In genomic region chr5:138966033-138966724, GRCm38 (mm10) we compare ENCODE assay signal across 11 mouse cellular contexts. TPM values are rescaled to one million over a fixed set of nuclear protein-coding genes. Genes with fewer than 3 reads are reported as not detected.
DNase-seq lines count a peak whose midpoint lies in the region; ATAC-seq and TF ChIP-seq lines count a peak whose summit lies in the region.
"Had no signal": no experiment of that assay in that cellular context is flagged by ENCODE, and none has a peak within 500 bp of the region (broad histone marks: within the 10 kb centered on the region; RNA-seq: fewer than 3 reads in every experiment).

No protein-coding gene starts in this region.

- H3K4me3 ChIP-seq in forebrain, embryonic 10.5 days = no peak overlapping the region
- no peak overlapping the region for H3K4me3 ChIP-seq in forebrain, embryonic 12.5 days (replicated peaks)
- H3K4me3 ChIP-seq in kidney, embryonic 15.5 days (replicated peaks) = no peak overlapping the region
- no peak overlapping the region for H3K4me3 ChIP-seq in hindbrain, postnatal 0 days (ENCODE audit: low read length)
- no peak overlapping the region for H3K4me3 ChIP-seq in midbrain, embryonic 14.5 days (replicated peaks; ENCODE audit: low read depth, low read length)
- H3K4me3 ChIP-seq: layer of hippocampus, adult 2 months; limb, embryonic 12.5 days had no signal

- no peak overlapping the region for H3K9ac ChIP-seq in forebrain, embryonic 12.5 days
- H3K9ac ChIP-seq in kidney, embryonic 15.5 days = no peak overlapping the region
- H3K9ac ChIP-seq in hindbrain, postnatal 0 days (replicated peaks; ENCODE audit: low read length) = no peak overlapping the region
- H3K9ac ChIP-seq in midbrain, embryonic 14.5 days (replicated peaks; ENCODE audit: low read length) = no peak overlapping the region
- H3K9ac ChIP-seq: limb, embryonic 12.5 days had no signal

- H3K27ac ChIP-seq in forebrain, embryonic 10.5 days = peak overlapping the region; percentile 0; the same call in 1 of the 2 replicates
- H3K27ac ChIP-seq in forebrain, embryonic 12.5 days = no peak overlapping the region
- no peak overlapping the region for H3K27ac ChIP-seq in kidney, embryonic 15.5 days
- H3K27ac ChIP-seq in hindbrain, postnatal 0 days = peak overlapping the region; percentile 8; the same call in 1 of the 2 replicates
- H3K27ac ChIP-seq in midbrain, embryonic 14.5 days (replicated peaks; ENCODE audit: low read depth, low read length) = 0 out of 2 replicates have a peak overlapping the region, but pooled peaks have one; percentile 26
- H3K27ac ChIP-seq: layer of hippocampus, adult 2 months; limb, embryonic 12.5 days had no signal

- no peaks in the 10 kb centered on the region for H3K36me3 ChIP-seq in forebrain, embryonic 10.5 days (replicated peaks)
- no peaks in the 10 kb centered on the region for H3K36me3 ChIP-seq in forebrain, embryonic 12.5 days (replicated peaks)
- no peaks in the 10 kb centered on the region for H3K36me3 ChIP-seq in kidney, embryonic 15.5 days
- H3K36me3 ChIP-seq in hindbrain, postnatal 0 days (ENCODE audit: insufficient read depth, low read length) = no peaks in the 10 kb centered on the region
- no peaks in the 10 kb centered on the region for H3K36me3 ChIP-seq in midbrain, embryonic 14.5 days (ENCODE audit: control insufficient read depth, insufficient read depth, low read length)
- H3K36me3 ChIP-seq: limb, embryonic 12.5 days had no signal

- H3K4me1 ChIP-seq in forebrain, embryonic 10.5 days = peaks cover 11% of the 10 kb centered on the region; the same call in 1 of the 2 replicates
- H3K4me1 ChIP-seq in forebrain, embryonic 12.5 days = peaks cover 9% of the 10 kb centered on the region; the same call in 1 of the 2 replicates
- H3K4me1 ChIP-seq in kidney, embryonic 15.5 days = peaks cover 24% of the 10 kb centered on the region
- H3K4me1 ChIP-seq in hindbrain, postnatal 0 days (ENCODE audit: insufficient read depth, low read length) = peaks cover 12% of the 10 kb centered on the region; the same call in 1 of the 2 replicates
- peaks cover 10% of the 10 kb centered on the region for H3K4me1 ChIP-seq in midbrain, embryonic 14.5 days (ENCODE audit: control insufficient read depth, insufficient read depth, low read length)

- H3K4me2 ChIP-seq in forebrain, embryonic 12.5 days = no peak overlapping the region
- H3K4me2 ChIP-seq in kidney, embryonic 15.5 days = no peak overlapping the region
- H3K4me2 ChIP-seq in hindbrain, postnatal 0 days (ENCODE audit: low read depth, low read length) = no peak overlapping the region
- no peak overlapping the region for H3K4me2 ChIP-seq in midbrain, embryonic 14.5 days (ENCODE audit: low read length)
- H3K4me2 ChIP-seq: limb, embryonic 12.5 days had no signal

- TF ChIP-seq CTCF in hindbrain, postnatal 0 days (IDR thresholded peaks at IDR 0.05; ENCODE audit: low read depth) = no peak

- H3K9me3 ChIP-seq in forebrain, embryonic 10.5 days = no peaks in the 10 kb centered on the region
- no peaks in the 10 kb centered on the region for H3K9me3 ChIP-seq in forebrain, embryonic 12.5 days
- no peaks in the 10 kb centered on the region for H3K9me3 ChIP-seq in kidney, embryonic 15.5 days (replicated peaks)
- H3K9me3 ChIP-seq in hindbrain, postnatal 0 days (ENCODE audit: low read length) = no peaks in the 10 kb centered on the region
- no peaks in the 10 kb centered on the region for H3K9me3 ChIP-seq in midbrain, embryonic 14.5 days (ENCODE audit: control insufficient read depth, low read length)
- H3K9me3 ChIP-seq: limb, embryonic 12.5 days had no signal

- no peak for DNase-seq in forebrain, embryonic 10.5 days (ENCODE audit: extremely low spot score, low spot score)
- peak; percentile 60 for DNase-seq in kidney, postnatal 10 days
- peak; percentile 17 for DNase-seq in hindbrain, postnatal 0 days (ENCODE audit: low spot score)
- peak; percentile 18 for DNase-seq in midbrain, embryonic 14.5 days
- DNase-seq in spleen, adult 18-20 months = no peak
- DNase-seq in ovary, postnatal 10 days (ENCODE audit: low spot score) = no peak
- DNase-seq: B cell, adult 2 months had no signal

- no peak for ATAC-seq in forebrain, embryonic 12.5 days (ENCODE audit: low FRiP score)
- ATAC-seq in kidney, embryonic 15.5 days (replicated peaks; ENCODE audit: low FRiP score) = no peak
- ATAC-seq in hindbrain, postnatal 0 days = no peak; the same call in 1 of the 2 replicates
- no peak for ATAC-seq in midbrain, embryonic 14.5 days (ENCODE audit: low FRiP score, low TSS enrichment)

- H3K27me3 ChIP-seq in forebrain, embryonic 10.5 days (ENCODE audit: poor library complexity, severe bottlenecking) = no peaks in the 10 kb centered on the region
- H3K27me3 ChIP-seq in forebrain, embryonic 12.5 days = no peaks in the 10 kb centered on the region
- no peaks in the 10 kb centered on the region for H3K27me3 ChIP-seq in kidney, embryonic 15.5 days
- H3K27me3 ChIP-seq in hindbrain, postnatal 0 days (ENCODE audit: insufficient read depth, low read length) = no peaks in the 10 kb centered on the region
- no peaks in the 10 kb centered on the region for H3K27me3 ChIP-seq in midbrain, embryonic 14.5 days (ENCODE audit: control insufficient read depth, insufficient read depth, low read length)
- H3K27me3 ChIP-seq: limb, embryonic 12.5 days had no signal

- 58% methylated on average over 7 of the region's 7 CpGs for WGBS in forebrain, embryonic 10.5 days
- WGBS in forebrain, embryonic 12.5 days = 44% methylated on average over 7 of the region's 7 CpGs
- 47% methylated on average over 7 of the region's 7 CpGs for WGBS in kidney, embryonic 15.5 days
- WGBS in hindbrain, postnatal 0 days = 29% methylated on average over 7 of the region's 7 CpGs
- WGBS in midbrain, embryonic 14.5 days = 47% methylated on average over 7 of the region's 7 CpGs

RNA-seq across cellular contexts. Expression of gene Pdgfa, which starts 31.0 kb away (rescaled TPM):
- 12.3 and 14.3 TPM in 2 replicates for polyA plus RNA-seq in forebrain, embryonic 10.5 days (2016; fragmentation: Nextera tagmentation; extraction: Ambion mirVana)
- 8.5 and 10.5 TPM in 2 replicates for polyA plus RNA-seq in forebrain, embryonic 12.5 days (2016; fragmentation: Nextera tagmentation; extraction: Ambion mirVana)
- 52.9 and 55.7 TPM in 2 replicates for polyA plus RNA-seq in kidney, embryonic 15.5 days (2015; fragmentation: Nextera tagmentation; extraction: Ambion mirVana)
- total RNA-seq in hindbrain, postnatal 0 days (2014; rRNA removed) = 49.0 and 54.4 TPM in 2 replicates
- 41.9 and 47.5 TPM in 2 replicates for polyA plus RNA-seq in hindbrain, postnatal 0 days (2015; fragmentation: Nextera tagmentation; extraction: Ambion mirVana)
- 16.2 and 24.6 TPM in 2 replicates for polyA plus RNA-seq in midbrain, embryonic 14.5 days (2014; fragmentation: Nextera tagmentation; extraction: Ambion mirVana)

Comparison
In these comparisons a context has a peak if more than half of its experiments do, and no peak if none do; other contexts are left out.
1. H3K27ac ChIP-seq: peak in forebrain, embryonic 10.5 days (single experiment), hindbrain, postnatal 0 days (single experiment) and midbrain, embryonic 14.5 days (single experiment); none in forebrain, embryonic 12.5 days (single experiment) and kidney, embryonic 15.5 days (single experiment).
2. DNase-seq: peak in kidney, postnatal 10 days (single experiment), hindbrain, postnatal 0 days (single experiment) and midbrain, embryonic 14.5 days (single experiment); none in forebrain, embryonic 10.5 days (single experiment), spleen, adult 18-20 months (0 of 2) and ovary, postnatal 10 days (single experiment).